In the genomic region with DNA sequence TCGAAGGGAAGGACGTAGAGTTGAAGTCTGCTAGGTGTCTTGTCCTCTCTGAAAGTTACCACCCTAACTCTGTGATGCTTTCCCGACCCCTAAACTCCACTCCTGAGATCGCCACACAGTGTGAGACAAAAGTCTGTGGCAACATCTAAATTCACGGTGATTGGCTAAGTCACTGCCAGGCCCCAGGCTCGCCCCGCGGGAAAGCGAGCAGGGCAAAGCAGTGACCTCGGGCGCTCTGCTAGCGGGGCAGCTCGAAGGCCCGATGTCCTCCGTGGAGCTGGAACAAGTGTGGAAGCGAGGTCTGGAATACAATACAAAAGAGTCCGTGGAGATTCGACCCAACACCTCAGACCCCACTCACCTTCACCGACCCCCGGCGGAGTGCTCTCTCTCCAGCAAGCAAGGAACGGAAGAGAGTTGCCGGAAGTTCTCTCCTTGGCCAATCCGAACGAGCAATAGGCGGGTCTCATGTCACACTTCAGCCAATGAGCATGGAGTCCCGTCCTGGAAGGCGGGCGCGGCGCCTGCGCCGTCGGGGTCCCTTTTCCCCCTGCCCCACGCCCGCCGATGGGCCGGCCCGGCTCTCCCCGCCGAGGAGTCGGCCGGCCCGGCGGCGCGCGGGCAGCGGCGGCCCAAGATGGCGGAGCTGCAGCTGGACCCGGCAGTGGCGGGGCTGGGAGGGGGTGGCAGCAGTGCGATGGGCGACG, we compare ENCODE assay signal across 8 mouse cellular contexts. TPM values are rescaled to one million over a fixed set of nuclear protein-coding genes. Genes with fewer than 3 reads are reported as not detected.
DNase-seq lines count a peak whose midpoint lies in the region; ATAC-seq lines count a peak whose summit lies in the region.

Gene Atp5h (minus strand): TSS at position 432 of the 707 bp plus-strand sequence.
Gene Kctd2 (plus strand): TSS at position 598 of the 707 bp plus-strand sequence.

- ATAC-seq in hindbrain, embryonic 15.5 days (ENCODE audit: low FRiP score, low read depth), result peak; percentile 98

- no peaks in the 10 kb centered on the region for H3K9me3 ChIP-seq in hindbrain, embryonic 15.5 days

- under 1% methylated on average over 44 of the region's 56 CpGs for WGBS in hindbrain, embryonic 15.5 days

- H3K27me3 ChIP-seq in hindbrain, embryonic 15.5 days, result no peaks in the 10 kb centered on the region

- H3K4me2 ChIP-seq in hindbrain, embryonic 15.5 days, result peak within 1 kb of the TSS; percentile 94

- peaks cover 35% of the 10 kb centered on the region for H3K4me1 ChIP-seq in hindbrain, embryonic 15.5 days (replicated peaks)

- peak within 1 kb of the TSS; percentile 71 for H3K4me3 ChIP-seq in hindbrain, embryonic 15.5 days

- H3K36me3 ChIP-seq in hindbrain, embryonic 15.5 days, result peaks cover 29% of the 10 kb centered on the region

- H3K9ac ChIP-seq in hindbrain, embryonic 15.5 days, result peak within 1 kb of the TSS; percentile 91

- H3K27ac ChIP-seq in hindbrain, embryonic 15.5 days (replicated peaks), result peak within 1 kb of the TSS; percentile 92

- peak; percentile 98 for DNase-seq in R1 (ENCODE audit: low read depth, low spot score)
- DNase-seq in cerebellum, postnatal 25 days, result peak; percentile 96 to 97
- peak; percentile 95 for DNase-seq in frontal cortex, postnatal 36 days (ENCODE audit: low spot score in 2 of 2)
- DNase-seq in left cerebral cortex, adult 11 months (ENCODE audit: low spot score), result peak; percentile 92
- peak; percentile 96 to 98 for DNase-seq in lung, postnatal 4 days
- DNase-seq in retina, postnatal 7 days (ENCODE audit: low read depth, low spot score), result peak; percentile 94
- peak; percentile 87 for DNase-seq in urinary bladder, adult 2 months (ENCODE audit: low spot score)

RNA-seq across cellular contexts. Expression of gene Atp5h, which starts in this region (rescaled TPM):
- 877 and 940 TPM in 2 replicates for polyA plus RNA-seq in hindbrain, embryonic 15.5 days (2015; fragmentation: Nextera tagmentation; extraction: Ambion mirVana)
- 561 and 600 TPM in 2 replicates for polyA plus RNA-seq in urinary bladder, adult 2 months (2012; rRNA removed)

RNA-seq across cellular contexts. Expression of gene Kctd2, which starts in this region (rescaled TPM):
- polyA plus RNA-seq in hindbrain, embryonic 15.5 days (2015; fragmentation: Nextera tagmentation; extraction: Ambion mirVana), result 23.6 and 26.2 TPM in 2 replicates
- polyA plus RNA-seq in urinary bladder, adult 2 months (2012; rRNA removed), result 35.6 TPM in 2 replicates

Comparison
In these comparisons a context has a peak if more than half of its experiments do, and no peak if none do; other contexts are left out.
1. Peak in every context shown above with its lines: DNase-seq, ATAC-seq, H3K4me3 ChIP-seq and H3K27ac ChIP-seq.